Mouse (Mus musculus): ENCODE results near the gene B3galnt2. TPM values are rescaled to one million over a fixed set of nuclear protein-coding genes. Genes with fewer than 3 reads are reported as not detected.
A peak's percentile ranks its signal among the peaks of the same experiment; 100 is the strongest.
"Not testable (repeated sequence)": the region's sequence is repeated elsewhere in the genome, so short reads cannot be mapped to it uniquely, and the experiment has no call there.

B3galnt2 gene
- 35.2 and 43.8 TPM in 2 replicates for polyA plus RNA-seq (2012; rRNA removed)

DNA sequence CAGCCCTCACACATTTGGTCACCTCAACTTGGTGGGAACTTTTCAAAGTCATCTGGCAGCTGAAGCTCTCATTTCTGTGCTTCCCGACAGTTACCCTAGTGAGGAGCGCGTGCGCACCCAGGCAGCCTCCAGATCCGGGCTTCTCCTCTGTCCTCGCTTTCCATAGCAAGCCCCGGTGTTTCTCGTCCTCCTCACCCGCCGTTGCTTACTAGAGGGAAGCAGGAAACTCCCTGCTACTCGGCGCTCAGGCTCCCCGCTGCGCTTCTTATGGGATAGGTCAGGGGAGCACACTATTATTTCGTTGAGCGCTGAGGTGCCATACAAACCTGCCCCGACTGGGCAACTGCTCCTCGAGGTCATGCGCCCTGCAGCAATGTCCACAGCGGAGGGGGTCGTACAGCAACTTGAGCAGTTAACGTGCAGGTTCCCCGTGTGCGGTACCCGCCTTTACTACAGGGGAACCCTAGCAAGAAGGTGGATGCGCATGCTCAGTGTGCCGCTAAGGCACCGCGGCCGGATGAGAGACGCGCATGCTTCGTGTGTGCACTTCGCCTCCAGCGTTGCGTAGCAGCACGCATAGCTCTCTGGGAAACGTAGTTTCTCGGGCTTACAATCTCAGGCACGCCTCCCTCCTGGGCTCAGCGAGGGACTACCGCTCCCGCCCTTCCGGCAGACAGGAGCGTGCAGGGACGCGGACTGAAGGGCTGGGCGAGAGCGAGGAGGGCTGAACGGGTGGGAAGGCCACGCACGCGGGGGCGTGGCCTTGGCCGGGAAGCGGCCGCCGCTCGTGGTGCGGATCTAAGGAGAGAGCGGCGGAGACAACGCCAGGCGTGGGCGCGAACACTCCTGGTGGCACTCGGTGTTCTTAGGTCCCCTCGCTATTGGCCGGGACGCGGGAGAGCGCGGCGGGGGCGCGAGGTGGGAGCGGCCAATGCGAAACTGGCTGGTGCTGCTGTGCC is at the start of gene B3galnt2:
Gene B3galnt2, plus strand, starts transcription at position 596 of the 959 bp plus-strand sequence.
- DNase-seq (ENCODE audit: low spot score), result peak; percentile 88

DNA sequence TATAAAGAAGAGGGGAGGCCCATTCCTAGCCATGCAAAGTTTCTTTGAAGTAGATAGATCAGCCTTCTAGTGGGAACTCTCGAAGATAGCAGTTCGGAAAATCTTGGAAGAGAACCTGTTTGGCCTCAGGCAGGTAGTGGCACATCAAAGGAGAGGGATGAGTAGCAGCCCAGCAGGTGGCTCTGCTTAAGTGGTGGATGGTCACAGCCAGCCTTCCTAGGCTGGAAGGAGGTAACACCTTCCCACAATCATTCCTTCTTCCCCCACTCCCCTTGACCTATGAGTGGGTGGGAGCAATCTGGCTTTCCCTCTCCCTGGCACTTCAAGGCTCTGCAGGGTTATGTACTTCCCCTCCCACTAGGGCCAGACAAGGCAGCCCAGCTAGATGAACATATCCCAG is 42.9 kb upstream of the B3galnt2 start:
- DNase-seq (ENCODE audit: low spot score), result no peak

DNA sequence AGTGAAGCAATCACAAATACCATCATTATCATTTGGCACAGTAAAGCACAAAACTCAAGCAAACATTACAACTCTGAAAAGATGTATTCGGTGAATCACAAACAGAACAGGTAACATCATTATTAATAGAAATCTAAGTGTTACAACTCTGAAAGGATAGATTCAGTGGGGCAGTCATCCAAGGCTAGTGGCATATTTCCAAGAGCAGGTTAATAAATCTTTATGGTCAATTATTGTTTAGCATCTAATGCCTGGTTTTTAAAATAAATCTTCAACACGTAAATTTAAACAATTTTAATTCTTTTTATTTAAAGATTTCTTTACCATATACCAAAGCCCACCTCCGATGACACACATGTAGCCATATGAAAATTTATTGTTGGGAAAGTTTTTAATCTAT is 34.9 kb upstream of the B3galnt2 start:
- no peak for DNase-seq (ENCODE audit: low spot score)

DNA sequence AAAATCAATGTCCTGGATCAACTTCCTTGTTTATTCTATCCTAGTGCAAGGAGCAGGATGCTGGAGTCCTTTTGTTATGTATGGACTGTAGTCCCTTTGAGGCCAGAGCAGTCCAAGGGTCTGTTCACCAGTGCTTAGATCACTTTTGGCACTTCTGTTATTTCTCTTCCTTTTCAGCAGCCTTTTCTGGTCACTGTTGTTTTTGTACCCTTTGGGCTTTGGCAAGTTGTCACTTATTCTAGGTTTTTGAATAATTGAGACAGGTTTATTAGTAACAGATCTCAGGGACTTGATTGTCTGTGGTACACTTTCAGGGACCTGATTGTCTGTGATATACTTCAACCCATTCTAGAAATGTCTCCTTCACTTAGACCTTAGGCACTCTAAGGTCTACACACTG is 31.7 kb upstream of the B3galnt2 start:
- DNase-seq (ENCODE audit: low spot score), result no peak

DNA sequence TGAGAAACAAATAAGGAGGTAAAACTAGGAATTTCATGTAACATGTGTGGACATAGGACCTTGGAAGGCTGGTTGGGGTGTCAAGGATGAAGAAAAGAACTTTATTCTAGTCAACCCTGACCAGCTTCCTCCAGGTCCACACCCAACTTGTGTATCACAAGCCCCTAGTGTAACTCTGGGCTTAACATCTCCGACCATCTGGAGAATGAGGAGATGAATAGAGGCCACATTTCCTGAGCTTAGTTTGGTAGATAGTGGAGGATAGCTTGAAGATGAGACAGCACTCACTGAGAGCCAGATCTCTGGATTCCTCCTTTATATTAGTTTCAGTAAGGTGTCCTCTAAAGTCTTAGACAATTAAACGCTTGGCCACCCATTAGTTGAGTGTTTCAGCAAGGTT is 24.3 kb upstream of the B3galnt2 start:
- no peak for DNase-seq (ENCODE audit: low spot score)

DNA sequence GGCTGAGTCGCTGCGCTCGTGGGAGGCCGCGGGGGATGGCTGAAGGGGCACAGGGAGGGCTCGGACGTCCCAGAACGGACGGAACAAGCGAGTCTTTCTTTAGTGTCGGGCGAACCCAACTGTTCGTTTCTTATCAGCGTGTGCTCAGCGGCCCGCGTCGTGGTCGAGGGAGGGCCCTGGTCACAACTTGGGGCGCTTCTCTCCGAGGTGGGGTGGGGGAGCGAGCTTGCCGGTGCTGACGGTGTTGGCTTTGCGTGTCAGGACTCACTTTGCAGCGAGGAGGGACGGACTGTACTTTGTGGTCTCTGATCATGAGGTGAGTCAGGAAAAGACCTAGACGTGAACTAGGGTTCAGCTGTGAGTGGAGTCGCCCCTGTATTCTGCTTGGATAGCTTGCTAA is 662 bp downstream of the B3galnt2 start:
- no peak for DNase-seq (ENCODE audit: low spot score)

DNA sequence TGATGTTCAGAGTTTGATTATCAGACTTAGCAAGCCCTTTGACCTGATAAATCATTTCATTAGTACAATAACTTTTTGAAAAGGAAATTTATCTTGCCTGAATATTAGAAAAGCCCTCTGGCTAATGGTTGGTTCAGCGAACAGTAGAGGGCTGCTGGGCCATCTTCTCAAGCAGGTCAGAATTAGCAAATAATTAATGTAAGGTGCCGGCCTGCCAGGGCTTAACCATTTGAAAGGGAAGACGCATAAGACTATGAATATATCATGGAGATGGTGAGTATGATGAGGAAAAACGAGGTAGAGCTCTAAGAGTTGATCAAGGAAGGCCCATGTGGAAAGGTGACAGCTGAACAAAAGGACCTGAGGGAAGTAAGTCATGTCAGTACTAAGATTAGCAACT is 2.4 kb downstream of the B3galnt2 start:
- no peak for DNase-seq (ENCODE audit: low spot score)

DNA sequence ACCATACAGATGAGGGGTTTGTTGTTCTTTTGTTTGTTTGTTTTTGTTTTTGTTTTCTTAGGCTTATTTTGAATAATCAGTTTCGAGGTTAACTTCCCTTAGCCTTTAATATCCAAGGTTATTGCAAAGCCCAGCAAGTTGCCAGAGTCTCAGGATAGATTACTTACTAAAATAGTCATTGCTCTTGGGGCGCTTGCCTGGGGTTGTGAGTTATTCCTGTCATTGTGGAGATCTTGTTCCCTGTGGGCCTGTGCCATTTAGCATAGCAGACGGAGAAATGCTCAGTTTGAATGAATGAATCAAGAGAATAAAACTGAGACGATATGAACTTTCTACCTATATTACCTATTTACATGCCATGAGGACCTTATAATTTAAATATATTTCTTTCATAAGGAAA is 5.9 kb downstream of the B3galnt2 start:
- no peak for DNase-seq (ENCODE audit: low spot score)

DNA sequence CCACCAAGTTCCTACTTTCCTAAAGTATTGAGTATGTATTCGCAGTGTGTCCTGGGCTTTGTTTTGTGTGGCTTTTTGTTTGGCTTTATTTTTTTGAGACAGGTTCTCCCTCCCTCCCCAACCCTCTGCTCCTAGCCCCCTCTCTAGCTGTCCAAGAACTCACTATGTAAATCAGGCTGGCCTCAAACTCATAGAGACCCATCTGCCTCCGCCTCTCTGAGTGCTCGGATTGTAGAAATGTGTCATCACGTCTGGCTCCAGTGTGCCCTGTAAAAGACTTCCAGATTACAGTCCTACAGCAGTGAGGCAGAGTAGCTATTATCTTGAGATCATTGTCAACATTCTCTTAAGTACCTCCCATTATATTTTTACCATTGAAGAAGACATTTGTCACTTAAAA is 6.8 kb downstream of the B3galnt2 start:
- no peak for DNase-seq (ENCODE audit: low spot score)

DNA sequence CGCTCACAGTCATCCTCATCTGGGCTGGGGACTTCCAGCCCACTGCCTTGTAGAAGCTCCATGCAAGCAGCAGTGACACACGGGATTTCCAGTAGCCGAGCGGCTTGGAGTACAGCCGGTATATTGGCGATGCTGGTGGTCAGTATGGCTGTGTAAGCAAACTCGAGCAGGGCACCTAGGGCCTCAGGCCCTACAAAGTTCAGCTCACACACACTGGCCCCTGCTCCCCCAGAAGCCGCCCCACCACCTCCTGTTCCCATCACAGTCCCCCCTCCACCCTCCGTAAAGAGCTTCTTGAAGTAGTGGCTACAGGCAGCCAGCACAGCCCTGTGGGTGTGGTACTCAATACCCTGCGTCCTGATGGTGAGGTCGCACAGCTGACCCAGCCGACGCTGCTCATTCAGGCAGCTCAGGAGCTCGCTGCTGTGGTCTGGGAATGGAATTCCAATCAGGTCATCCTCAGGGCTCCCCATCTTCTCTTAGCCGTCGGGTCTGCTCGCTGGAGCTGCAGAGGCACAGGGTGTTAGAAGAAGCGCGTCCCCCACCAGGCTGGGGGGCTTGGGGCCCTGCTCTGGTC is 11.2 kb downstream of the B3galnt2 start:
- no peak for DNase-seq (ENCODE audit: low spot score)

DNA sequence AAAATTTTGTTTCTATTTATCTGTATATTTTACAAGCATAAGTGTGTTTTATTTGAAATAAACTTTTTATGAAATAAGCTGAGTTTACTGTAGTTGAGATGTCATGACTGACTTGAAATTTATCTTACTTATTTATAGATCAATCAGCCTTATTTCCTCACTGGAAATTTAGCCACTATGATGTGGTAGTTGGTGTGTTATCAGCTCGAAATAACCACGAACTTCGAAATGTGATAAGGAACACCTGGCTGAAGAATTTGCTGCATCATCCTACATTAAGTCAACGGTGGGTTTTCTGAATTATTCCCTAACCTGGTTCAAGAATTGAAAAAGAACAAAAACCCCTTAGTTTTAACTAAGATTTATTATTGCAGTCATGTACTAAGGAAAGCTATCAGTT is 11.9 kb downstream of the B3galnt2 start:
- no peak for DNase-seq (ENCODE audit: low spot score)

DNA sequence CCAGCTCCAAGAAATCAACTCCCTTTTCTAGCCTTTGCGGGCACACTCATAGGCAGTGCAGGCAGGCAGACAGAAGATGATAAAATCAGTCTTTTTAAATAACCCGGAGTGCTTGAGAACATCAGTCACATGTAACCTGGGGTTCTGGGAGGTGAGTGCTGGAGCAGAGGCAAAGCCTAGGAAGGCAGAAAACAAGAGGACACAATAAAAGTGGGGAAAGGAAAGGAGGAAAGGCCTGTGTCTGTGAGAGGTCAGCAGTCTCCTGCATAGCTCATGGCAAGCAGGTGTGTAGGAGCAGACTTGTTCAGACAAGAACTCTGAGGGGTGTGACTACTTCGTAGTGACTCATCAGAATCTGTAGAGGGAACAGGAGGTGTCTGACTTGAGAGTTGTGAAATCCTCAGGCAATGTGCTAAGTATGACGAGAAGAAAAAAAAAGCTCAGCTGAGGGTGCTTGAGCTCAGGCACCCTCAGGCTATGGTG is 14.4 kb downstream of the B3galnt2 start:
- no peak for DNase-seq (ENCODE audit: low spot score)

DNA sequence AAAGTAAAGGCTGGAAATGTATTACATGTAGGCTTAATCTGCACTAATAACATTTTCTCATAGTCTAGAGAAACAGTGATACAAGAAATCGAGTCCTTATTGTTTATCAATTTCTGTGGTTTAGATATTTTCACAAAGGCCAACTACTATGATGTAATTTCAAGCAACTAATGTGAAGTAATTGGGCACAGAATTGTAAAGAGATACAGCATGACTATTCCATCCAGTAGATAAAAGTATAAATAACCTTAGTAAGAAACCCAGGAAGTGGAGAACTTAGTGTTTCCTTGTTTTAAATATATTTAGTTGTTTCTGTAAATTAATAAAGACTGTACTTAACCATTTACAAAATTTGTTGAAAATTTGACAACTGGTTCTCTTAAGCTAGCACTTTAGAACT is 15.5 kb downstream of the B3galnt2 start:
- no peak for DNase-seq (ENCODE audit: low spot score)

DNA sequence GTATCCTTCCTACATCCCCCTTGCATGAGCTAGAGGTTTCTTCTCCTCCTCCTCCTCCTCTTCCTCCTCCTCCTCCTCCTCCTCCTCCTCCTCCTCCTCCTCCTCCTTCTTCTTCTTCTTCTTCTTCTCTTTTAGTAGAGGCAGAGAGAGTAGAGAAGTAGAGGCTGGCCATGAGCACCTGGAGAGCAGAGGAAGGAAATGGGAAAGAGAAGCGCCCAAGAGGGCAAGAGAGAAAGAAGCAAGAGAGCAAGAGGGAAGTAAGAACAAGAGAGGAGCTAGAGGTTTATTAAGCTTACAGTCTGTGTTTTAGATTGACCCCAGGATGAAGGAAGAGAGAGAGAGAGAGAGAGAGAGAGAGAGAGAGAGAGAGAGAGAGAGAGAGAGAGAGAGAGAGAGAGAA is 27.6 kb downstream of the B3galnt2 start:
- not testable (repeated sequence) for DNase-seq (ENCODE audit: low spot score)

DNA sequence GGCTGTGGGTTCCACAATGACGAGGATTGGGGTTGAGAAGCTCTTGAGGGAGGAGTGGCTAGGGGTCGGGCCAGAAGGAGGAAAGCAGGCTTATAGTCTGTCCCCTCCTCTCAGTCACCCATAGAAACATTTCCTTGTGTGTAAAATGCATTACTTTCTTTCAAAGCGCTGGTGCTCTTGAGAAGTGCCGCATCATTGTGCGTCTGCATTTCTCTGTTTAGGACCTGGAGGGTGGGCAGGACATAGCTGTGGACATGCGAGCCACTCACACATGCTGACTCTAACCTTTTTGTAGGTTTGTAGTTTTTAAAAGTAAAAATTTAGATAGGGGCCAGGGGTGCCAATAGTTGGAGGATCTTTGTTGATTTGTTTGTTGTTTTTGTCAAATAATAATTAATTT is 29.3 kb downstream of the B3galnt2 start:
- no peak for DNase-seq (ENCODE audit: low spot score)

DNA sequence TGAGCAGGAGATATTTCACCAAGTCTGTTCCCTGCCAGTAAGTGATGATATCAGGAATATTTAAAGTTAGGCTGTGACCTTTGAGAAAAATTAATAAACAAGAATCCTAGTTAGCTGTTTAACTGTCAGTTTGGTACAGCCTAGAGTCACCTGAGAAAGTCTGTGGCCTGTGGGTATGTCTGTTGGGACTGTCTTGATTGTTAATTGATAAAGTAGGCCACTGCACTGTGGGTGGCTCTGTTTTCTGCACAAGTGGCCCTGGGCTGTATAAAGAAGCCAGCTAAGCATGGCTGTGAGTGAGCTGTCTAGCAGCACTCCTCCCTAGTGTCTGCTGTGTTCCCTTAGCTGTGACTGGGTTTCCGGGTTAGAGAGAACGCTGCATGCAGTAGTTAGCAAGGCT is 34.9 kb downstream of the B3galnt2 start:
- no peak for DNase-seq (ENCODE audit: low spot score)

DNA sequence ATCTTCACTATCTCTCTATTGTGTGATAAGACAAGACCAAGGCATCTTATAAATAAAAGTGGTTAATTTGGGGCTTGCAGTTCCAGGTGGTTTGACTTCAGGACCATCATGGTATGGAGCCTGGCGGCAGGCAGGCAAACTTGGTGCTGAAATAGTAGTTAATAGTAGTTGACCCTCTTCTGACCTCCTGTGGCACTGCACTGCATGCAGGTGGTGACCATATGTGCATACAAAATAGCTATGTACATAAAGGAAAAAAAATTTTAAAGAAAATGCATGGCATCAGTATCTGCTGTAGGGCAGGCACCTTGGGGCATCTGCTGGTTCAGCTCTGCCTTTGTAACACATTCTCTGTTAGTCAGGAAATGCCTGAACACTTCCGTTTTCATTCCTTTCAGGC is 36.1 kb downstream of the B3galnt2 start:
- no peak for DNase-seq (ENCODE audit: low spot score)

DNA sequence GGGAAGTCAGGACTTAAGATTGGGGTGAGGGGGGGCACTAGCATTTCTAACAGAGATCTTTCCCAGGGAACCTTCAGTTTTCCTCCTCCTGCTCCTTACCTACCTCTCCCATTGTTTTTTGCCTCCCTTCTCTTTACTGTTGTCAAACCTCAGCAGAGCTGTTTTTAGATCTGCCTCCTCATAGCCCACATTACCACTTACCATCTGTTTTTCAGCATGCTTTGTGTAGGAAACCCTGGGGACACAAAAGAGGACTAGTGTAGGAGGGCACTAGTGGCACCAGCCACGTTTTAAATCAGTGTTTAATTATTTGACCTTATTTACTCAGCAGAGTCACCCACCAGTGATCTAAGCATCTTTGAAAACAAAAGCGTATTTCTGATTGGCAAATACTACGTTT is 38.8 kb downstream of the B3galnt2 start:
- DNase-seq (ENCODE audit: low spot score), result no peak

DNA sequence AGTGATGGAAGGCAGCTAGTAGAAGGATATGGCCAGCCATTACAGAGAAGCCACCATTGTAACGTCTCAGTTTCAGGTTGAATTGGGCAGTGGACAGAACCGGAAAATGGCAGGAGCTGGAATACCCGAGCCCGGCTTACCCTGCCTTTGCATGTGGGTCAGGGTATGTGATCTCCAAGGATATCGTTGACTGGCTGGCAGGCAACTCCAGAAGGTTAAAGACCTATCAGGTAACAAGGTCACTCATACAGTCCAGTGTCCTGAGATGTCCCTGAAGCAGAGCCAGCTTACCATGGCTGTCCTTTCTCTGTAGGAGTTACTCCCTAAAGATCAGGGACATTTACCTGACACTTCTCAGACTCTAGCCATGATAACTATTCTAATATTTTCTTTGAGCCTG is 40.8 kb downstream of the B3galnt2 start:
- no peak for DNase-seq (ENCODE audit: low spot score)

DNA sequence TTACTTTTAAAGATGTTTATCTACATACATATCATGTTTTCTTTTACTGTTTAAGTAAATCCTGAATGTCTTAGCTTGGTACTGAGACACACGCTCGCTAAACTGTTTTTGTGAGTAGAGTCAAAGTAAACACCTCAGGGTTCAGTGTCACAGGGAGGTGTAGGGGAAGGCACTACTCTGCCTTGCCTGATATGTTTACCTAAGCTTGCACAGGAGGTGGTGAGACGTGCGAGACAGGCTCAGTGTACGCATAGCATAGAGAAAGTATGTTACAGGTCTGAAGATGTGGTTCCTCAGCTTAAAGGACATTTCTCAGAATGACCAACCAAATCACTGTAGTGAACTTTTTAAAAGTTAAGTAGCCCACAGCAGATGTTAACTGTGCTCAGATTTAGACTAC is 43.2 kb downstream of the B3galnt2 start:
- no peak for DNase-seq (ENCODE audit: low spot score)

DNA sequence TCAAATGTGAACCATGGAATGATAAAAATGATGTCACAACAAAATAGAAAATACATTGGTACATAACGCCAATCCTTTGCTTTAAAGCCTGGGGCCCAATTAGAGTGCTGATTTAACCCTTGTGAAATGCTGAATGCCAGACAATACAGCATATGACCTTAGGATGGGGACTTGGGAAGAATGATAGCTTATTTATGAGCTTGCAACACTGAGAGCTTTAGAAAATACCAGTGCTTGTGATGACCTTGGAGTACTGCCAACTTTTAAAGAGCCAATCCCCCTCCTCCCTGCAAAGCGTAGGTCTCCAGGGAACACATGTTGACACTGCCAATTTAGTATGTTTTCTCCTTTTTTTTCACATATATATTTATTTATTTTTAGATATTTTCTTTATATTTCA is 48.4 kb downstream of the B3galnt2 start:
- DNase-seq (ENCODE audit: low spot score), result no peak

DNA sequence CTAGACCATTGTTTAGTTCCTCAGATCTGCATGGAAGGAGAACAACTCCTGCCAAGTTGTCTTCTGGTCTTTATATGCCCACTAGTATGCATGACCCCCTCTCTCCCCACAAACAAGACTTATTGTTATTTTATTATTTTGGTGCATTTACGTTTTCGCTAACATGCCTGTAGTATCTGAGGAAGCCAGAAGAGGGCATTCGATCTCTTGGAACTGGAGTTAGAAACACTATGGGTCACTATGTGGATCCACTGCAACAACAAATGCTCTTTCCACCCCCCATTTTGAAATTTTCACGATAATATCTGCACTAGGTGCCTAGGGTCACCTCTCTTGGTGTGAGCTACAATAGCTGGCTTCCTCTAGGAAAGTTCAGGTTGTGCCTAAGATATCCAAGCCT is 49.8 kb downstream of the B3galnt2 start:
- DNase-seq (ENCODE audit: low spot score), result no peak

DNA sequence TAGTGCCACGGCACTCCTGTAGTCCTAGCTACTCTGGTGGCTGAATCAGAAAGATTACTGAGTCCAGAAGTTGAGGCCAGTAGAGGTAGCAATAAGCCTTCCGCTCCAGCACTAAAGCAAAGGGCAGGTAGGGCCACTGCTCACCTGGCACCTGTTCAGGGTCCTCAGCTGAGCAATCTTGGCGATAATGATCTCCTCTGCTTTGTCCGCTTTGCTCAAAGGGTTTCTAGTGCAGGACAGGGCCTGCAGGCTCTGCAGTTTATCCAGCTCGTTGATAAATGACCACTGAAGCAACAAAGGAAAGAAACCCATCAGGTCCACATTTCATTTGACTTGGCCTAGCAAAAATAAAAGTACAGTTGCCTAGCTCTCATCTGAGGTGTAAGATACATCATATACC is 50.7 kb downstream of the B3galnt2 start:
- DNase-seq (ENCODE audit: low spot score), result no peak

Measured in urinary bladder, adult 2 months (tissue).